8 mouse cellular contexts compared by ENCODE assay signal in genomic region chr9:4536514-4537150, GRCm38 (mm10).
DNase-seq lines count a peak whose midpoint lies in the region; ATAC-seq and TF ChIP-seq lines count a peak whose summit lies in the region.

No protein-coding gene starts in this region.

- no peak overlapping the region for H3K9ac ChIP-seq in CH12.LX (ENCODE audit: insufficient read depth, low read depth)

- H3K9me3 ChIP-seq in CH12.LX (replicated peaks; ENCODE audit: low read length) = no peaks in the 10 kb centered on the region

- no peak overlapping the region for H3K4me2 ChIP-seq in CH12.LX (ENCODE audit: insufficient read depth, low read depth, poor library complexity, severe bottlenecking)

- peaks cover 3 to 7% of the 10 kb centered on the region in 2 experiments; a peak in 1 of 4 replicates for H3K4me1 ChIP-seq in CH12.LX (ENCODE audit: control insufficient read depth in 1 of 2, insufficient read depth in 2 of 2)

- TF ChIP-seq EP300 in CH12.LX (IDR thresholded peaks at IDR 0.05; ENCODE audit: low read length) = no peak

- intact Hi-C loops in gastrocnemius, adult 2 months (cut with DNase I) = no loop called here

- dilution Hi-C loops in CH12.LX (cut with MboI; ENCODE audit: extremely low pct_ligation_motif_present, extremely low pct_unique_long_range_greater_than_20kb, low sequenced_read_pairs) = no loop called here

- in situ Hi-C loops in CH12.LX (cut with MboI; ENCODE audit: low pct_ligation_motif_present, low pct_unique_long_range_greater_than_20kb, low sequenced_read_pairs) = no loop called here

- TF ChIP-seq POLR2A in CH12.LX (IDR thresholded peaks at IDR 0.05; ENCODE audit: low read depth, low read length) = no peak

- no peak overlapping the region for H3K27ac ChIP-seq in gastrocnemius, adult 2 months
- H3K27ac ChIP-seq in CH12.LX (ENCODE audit: insufficient read depth, low read depth) = no peak overlapping the region

- H3K79me2 ChIP-seq in CH12.LX (replicated peaks; ENCODE audit: control insufficient read depth, extremely low read depth, insufficient read depth, poor library complexity, severe bottlenecking) = no peaks in the 10 kb centered on the region

- H3K36me3 ChIP-seq in CH12.LX (replicated peaks in 1 of 2; ENCODE audit: control insufficient read depth in 1 of 2, insufficient read depth in 1 of 2, low read length in 1 of 2) = no peaks in the 10 kb centered on the region

- DNase-seq in gastrocnemius, adult 2 months = no peak
- no peak for DNase-seq in gastrocnemius, adult 18-20 months (ENCODE audit: low spot score)
- peak; percentile 42 for DNase-seq in CH12.LX (ENCODE audit: extremely low read depth)
- DNase-seq in cerebellum, postnatal 14 days = peak; percentile 30 to 51
- peak; percentile 16 for DNase-seq in kidney, postnatal 10 days
- DNase-seq in urinary bladder, postnatal 4 days (ENCODE audit: low spot score in 2 of 2) = no peak
- no peak for DNase-seq in layer of hippocampus, postnatal 25 days (ENCODE audit: extremely low spot score in 1 of 2, low spot score in 1 of 2)

- H3K27me3 ChIP-seq in CH12.LX (replicated peaks) = no peaks in the 10 kb centered on the region

- peak; percentile 14; the same call in 1 of the 2 replicates for TF ChIP-seq CTCF in gastrocnemius, adult 2 months (IDR thresholded peaks at IDR 0.05)
- TF ChIP-seq CTCF in CH12.LX (conservative IDR thresholded peaks at IDR 0.05 in 1 of 2, IDR thresholded peaks at IDR 0.05 in 1 of 2; ENCODE audit: low read depth in 2 of 2, low read length in 2 of 2) = peak in 1 of 2 experiments; percentile 66; a peak in 2 of 4 replicates

- TF ChIP-seq RAD21 in CH12.LX (IDR thresholded peaks at IDR 0.05; ENCODE audit: low read depth, low read length) = peak; percentile 78

- no peak overlapping the region for H3K4me3 ChIP-seq in gastrocnemius, adult 2 months
- no peak overlapping the region for H3K4me3 ChIP-seq in CH12.LX (replicated peaks in 1 of 3; ENCODE audit: low read depth in 2 of 3, low read length in 2 of 3, poor library complexity in 1 of 3)

- ATAC-seq in megakaryocyte-erythroid progenitor cell, adult 5-6 weeks (replicated peaks; ENCODE audit: low FRiP score, low TSS enrichment, poor library complexity, severe bottlenecking) = no peak

TF ChIP-seq in CH12.LX, 34 proteins besides CTCF, POLR2A, EP300 and RAD21:
- no peak for TF ChIP-seq SIN3A (IDR thresholded peaks at IDR 0.05; ENCODE audit: low read length)
- no peak for TF ChIP-seq ZKSCAN1 (IDR thresholded peaks at IDR 0.05; ENCODE audit: borderline replicate concordance, low read depth, low read length)
- TF ChIP-seq MAZ (IDR thresholded peaks at IDR 0.05; ENCODE audit: low read depth, low read length) = no peak
- no peak for TF ChIP-seq KAT2A (IDR thresholded peaks at IDR 0.05; ENCODE audit: insufficient replicate concordance, low read length)
- TF ChIP-seq SMC3 (IDR thresholded peaks at IDR 0.05; ENCODE audit: low read depth, low read length) = peak; percentile 50
- TF ChIP-seq POLR2AphosphoS2 (IDR thresholded peaks at IDR 0.05; ENCODE audit: low read depth, low read length) = no peak
- TF ChIP-seq MAX (IDR thresholded peaks at IDR 0.05; ENCODE audit: low read length) = no peak

Comparison
In these comparisons a context has a peak if more than half of its experiments do, and no peak if none do; other contexts are left out.
1. DNase-seq: peak in CH12.LX (single experiment), cerebellum, postnatal 14 days (2 of 2) and kidney, postnatal 10 days (single experiment); none in gastrocnemius, adult 2 months (single experiment), gastrocnemius, adult 18-20 months (single experiment), urinary bladder, postnatal 4 days (0 of 2) and layer of hippocampus, postnatal 25 days (0 of 2).